Mouse (Mus musculus): Measurements from ENCODE around the gene Cactin. TPM values are rescaled to one million over a fixed set of nuclear protein-coding genes. Genes with fewer than 3 reads are reported as not detected.

The Cactin gene
- total RNA-seq, 2 experiments from 2014 or later, result 10.1 to 10.9 TPM

- peak; percentile 54 for DNase-seq (ENCODE audit: low spot score)
These were observed 2.1 kb upstream of the Cactin start for GRCm38 (mm10) chr10:81318589-81319329.

GRCm38 (mm10) chr10:81319330-81319699 is 1.6 kb upstream of the Cactin start:
- no peak for DNase-seq (ENCODE audit: low spot score)

GRCm38 (mm10) chr10:81319741-81320549 is 958 bp upstream of the Cactin start:
- DNase-seq (ENCODE audit: low spot score), result peak; percentile 26

DNA sequence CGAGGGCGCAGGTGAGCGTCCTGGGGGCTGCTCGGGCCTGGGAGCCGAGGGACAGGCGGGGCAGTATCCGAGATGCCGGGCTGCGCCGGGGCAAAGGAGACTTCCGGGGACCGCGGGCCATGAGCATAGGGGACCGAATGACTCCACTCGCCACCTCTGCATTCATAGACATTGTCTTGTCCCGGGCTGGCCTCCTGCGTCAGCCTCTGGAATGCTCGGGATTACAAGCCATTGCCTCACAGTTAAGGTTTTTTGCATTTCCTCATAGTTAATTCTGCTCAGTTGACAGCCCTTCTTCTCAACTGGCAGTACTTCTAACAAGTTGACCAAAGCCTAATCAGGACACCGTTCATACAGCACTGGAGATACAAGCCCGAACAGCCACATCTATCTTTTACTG is 533 bp downstream of the Cactin start:
- DNase-seq (ENCODE audit: low spot score), result no peak

GRCm38 (mm10) chr10:81322444-81322843 is 1.5 kb downstream of the Cactin start:
- DNase-seq (ENCODE audit: low spot score), result no peak

DNA sequence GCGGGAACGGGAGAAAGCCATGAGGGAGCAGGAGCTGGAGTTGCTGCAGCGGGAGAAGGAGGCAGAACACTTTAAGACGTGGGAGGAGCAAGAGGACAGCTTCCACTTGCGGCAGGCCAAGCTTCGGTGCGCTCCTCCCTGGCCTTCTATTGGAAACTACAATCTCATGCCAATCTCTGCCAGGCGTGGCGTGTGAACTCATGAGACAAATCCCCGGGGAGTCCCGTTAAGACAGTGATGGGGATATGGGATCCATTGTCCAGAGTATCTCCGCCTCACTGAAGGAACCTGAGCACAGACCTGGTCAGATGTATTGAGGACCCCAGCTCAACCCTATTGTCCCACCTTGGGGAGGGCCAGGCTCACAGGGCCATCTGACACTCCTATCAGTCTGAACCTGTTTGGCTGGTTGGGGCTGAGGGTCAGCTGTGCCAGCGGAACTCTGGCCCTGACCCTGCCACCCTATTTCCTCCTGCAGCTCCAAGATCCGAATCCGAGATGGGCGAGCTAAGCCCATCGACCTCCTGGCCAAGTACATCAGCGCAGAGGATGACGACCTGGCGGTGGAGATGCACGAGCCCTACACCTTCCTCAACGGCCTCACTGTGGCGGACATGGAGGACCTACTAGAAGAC is 2.4 kb downstream of the Cactin start:
- no peak for DNase-seq (ENCODE audit: low spot score)

DNA sequence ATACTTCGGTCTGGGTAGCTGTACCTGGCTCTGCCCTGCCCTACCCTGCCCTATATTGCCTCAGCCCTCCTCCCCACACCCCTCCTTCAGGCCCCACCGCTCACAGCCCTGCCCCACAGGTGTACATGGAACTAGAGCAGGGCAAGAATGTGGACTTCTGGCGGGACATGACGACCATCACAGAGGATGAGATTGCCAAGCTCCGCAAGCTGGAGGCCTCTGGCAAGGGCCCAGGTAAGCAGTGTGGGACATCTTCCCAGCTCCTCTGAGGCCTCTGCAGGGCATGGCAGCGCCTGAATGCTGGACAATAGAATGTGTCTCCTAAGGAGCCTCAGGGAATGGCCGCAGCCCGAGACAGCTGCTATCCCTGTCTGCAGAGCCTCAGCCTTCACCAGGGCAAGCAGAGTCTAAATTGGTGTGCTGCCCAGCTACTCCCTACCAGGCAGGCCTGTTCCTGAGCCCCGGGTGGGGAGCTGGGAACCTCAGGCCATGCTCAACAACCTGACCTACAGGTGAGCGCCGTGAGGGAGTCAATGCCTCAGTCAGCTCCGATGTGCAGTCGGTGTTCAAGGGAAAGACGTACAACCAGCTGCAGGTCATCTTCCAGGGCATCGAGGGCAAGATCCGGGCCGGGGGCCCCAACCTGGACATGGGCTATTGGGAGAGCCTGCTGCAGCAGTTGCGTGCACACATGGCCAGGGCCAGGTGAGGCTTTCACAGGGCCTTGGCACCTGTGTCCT is 3.1 kb downstream of the Cactin start:
- DNase-seq (ENCODE audit: low spot score), result no peak

GRCm38 (mm10) chr10:81325176-81325575 is 4.3 kb downstream of the Cactin start:
- no peak for DNase-seq (ENCODE audit: low spot score)

- DNase-seq (ENCODE audit: low spot score), result no peak
These were observed 4.9 kb downstream of the Cactin start for GRCm38 (mm10) chr10:81325781-81326180.

- DNase-seq (ENCODE audit: low spot score), result no peak
These were observed 6.0 kb downstream of the Cactin start for GRCm38 (mm10) chr10:81326858-81327257.

DNA sequence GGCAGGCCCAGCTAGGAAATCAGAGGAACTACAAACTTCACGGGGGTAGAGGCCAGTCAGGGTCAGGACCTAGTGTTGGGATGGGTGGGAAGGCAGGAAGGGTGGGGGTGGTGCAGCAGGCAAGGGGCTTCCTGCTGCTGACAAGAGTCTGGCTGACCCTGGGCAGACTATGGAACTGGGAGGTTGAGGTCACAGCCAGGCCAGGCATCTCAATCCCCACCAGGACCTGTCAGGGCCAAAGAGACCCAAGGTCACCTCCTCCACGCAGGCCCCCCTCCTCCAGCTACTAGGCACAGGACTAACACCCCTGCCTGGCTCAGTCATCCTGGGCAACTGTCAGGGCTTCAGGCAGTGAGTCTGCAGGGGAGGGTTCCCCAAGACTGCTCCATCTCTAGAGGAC is 7.1 kb downstream of the Cactin start:
- DNase-seq (ENCODE audit: low spot score), result no peak

- peak; percentile 48 for DNase-seq (ENCODE audit: low spot score)
These were observed 7.5 kb downstream of the Cactin start, which contains the start of gene Tbxa2r for GRCm38 (mm10) chr10:81328386-81328785. TSS of gene Tbxa2r (plus strand) at chr10:81328731.

GRCm38 (mm10) chr10:81329194-81329975 is 8.5 kb downstream of the Cactin start:
- no peak for DNase-seq (ENCODE audit: low spot score)

- peak; percentile 54 for DNase-seq (ENCODE audit: low spot score)
These were observed 9.1 kb downstream of the Cactin start for GRCm38 (mm10) chr10:81330007-81330406.

- no peak for DNase-seq (ENCODE audit: low spot score)
These were observed 11.4 kb downstream of the Cactin start for GRCm38 (mm10) chr10:81332277-81332676.

DNA sequence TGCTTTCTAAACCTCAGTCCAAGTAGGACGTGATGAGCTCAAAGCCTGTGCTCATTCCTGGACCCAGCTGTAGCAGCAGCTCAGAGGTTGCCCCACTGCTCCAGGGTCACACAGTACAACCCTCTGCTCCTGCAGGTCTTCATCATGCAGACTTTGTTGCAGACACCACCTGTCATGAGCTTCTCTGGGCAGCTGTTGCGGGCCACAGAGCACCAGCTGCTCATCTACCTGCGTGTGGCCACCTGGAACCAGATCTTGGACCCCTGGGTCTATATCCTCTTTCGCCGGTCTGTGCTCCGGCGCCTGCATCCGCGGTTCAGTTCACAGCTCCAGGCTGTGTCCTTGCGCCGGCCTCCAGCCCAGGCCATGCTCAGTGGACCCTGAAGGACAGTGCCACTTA is 13.4 kb downstream of the Cactin start:
- no peak for DNase-seq (ENCODE audit: low spot score)

- DNase-seq (ENCODE audit: low spot score), result no peak
These were observed 14.8 kb downstream of the Cactin start for GRCm38 (mm10) chr10:81335393-81336340.

- no peak for DNase-seq (ENCODE audit: low spot score)
These were observed 15.7 kb downstream of the Cactin start for GRCm38 (mm10) chr10:81336558-81336957.

DNA sequence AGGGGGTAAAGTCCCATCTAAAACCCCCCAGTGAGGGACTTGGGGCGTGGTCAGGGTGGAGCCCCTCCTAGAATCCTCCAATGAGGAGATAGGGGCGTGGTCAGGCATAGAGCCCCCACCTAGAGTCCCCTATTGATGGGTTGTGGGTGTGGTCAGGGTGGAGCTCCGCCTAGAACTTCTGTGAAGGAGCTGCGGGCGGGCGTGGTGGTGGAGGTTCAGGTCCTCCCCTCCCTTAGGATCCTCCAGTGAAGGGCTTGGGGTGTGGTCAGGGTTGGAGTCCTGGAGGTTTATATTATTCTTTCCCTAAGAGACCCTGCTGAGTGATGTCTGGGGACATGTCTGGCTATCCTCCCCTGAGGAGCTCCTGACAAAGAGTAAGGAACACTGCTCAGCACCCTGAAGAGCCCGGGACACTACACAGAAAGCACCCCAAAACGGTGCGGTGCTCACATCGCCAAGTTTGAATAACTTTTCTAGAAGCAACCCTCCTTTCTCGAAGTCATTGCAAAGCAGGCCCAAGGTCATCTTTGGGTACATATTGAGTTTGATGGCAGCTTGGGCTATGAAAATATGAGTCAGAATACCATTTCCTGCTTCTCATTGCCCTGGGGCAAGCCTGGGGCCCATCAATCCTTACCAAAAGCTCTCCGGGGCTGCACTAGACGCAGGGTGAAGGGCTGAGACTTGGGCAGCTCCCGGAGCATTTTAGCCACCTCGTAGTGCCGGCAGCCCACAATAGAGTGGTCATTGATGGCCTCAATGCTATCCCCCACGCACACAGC is 19.8 kb downstream of the Cactin start:
- no peak for DNase-seq (ENCODE audit: low spot score)

Measured in gastrocnemius, adult 18-20 months (tissue).